Mouse (Mus musculus) left cerebral cortex, adult 8-10 months (tissue): Measurements from ENCODE around the gene Nlrp10. TPM values are rescaled to one million over a fixed set of nuclear protein-coding genes. Genes with fewer than 3 reads are reported as not detected.

ENCODE experiments used
- DNase-seq, 2 experiments: peaks; one replicate each; pipeline ENCODE4 v3.0.0; 2022; ENCODE audit warnings: low spot score in 2 of 2
- total RNA-seq, 4 experiments: library from RNA; stranded (reverse); gene quantifications; 2 replicates each; pipeline ENCODE4 v1.2.4; 2022

The Nlrp10 gene
- total RNA-seq, 4 experiments from 2014 or later: 0.33 to 0.57 (median 0.45) TPM

DNA sequence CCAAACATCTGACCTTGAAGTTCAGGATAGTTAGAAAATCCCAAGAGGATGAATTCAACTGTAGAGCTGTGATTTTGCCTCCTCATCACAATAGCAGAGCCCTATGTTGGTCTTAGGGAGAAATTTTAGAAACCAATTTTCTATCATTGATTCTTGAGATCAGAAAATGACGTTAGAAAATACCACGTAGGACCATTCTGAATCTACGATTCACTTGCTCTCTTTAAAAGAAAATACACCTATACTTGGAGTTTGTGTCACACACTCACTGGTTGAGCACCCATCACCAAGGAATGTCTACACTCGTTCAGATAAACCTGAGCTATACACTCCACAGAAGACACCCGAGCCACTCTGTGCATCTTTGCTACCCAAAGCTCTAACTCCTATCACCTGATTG, 35.7 kb downstream of the Nlrp10 start, which contains the start of gene Olfr519:
Gene Olfr519, minus strand, starts transcription at position 101 of the 400 bp plus-strand sequence.
- no peak for DNase-seq

DNA sequence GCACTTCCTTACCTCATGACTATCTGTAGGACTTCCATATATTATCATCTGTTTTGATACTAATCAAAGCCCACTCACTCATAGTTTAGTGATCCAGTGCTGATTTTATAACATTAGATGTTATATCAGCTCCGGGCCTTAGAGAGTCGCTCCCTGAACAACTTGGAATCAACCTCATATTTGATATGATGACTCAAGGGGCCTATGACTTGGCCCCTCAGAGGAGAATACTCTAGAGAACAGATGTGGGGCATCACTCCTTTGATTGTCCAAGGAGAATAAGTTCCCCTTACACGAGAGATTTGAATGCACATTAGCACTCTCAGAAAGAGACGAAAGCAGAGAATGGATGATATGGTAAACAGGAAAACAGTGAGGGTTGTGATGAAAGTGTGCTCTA, 45.1 kb downstream of the Nlrp10 start, which contains the start of gene Olfr518:
Gene Olfr518, minus strand, starts transcription at position 101 of the 400 bp plus-strand sequence.
- DNase-seq: no peak

DNA sequence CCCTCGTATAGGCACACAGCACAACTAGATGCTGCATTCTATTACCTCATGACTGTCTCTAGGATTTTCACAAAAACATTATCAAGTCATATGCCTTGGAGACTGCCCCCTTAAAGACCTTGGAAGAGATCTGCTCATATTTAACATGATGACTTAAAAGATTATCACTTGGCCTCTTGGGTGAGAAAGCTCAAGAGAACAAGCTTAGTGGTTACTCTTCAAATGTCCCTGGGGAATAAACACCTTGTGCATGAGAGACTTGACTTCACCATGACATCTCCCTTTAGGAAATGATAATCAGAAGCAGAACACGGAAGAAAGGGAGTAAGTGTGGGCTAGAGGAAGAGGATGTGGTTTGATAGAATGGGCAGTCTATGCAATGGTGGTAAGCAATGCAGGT, 57.7 kb downstream of the Nlrp10 start, which contains the start of gene Olfr517:
Gene Olfr517, minus strand, starts transcription at position 101 of the 400 bp plus-strand sequence.
- no peak for DNase-seq

Other genes starting within 250 kb of the Nlrp10 start
- not detected for gene Olfr512, start 216.9 kb downstream of the Nlrp10 start, total RNA-seq
- not detected for gene Olfr513, start 179.2 kb downstream of the Nlrp10 start, total RNA-seq
- gene Olfr514, start 104.2 kb downstream of the Nlrp10 start, total RNA-seq: not detected
- gene Olfr516, start 79.6 kb downstream of the Nlrp10 start, total RNA-seq: not detected
- gene Olfr517, start 57.8 kb downstream of the Nlrp10 start, total RNA-seq: not detected
- gene Olfr518, start 45.2 kb downstream of the Nlrp10 start, total RNA-seq: not detected
- gene Olfr519, start 35.8 kb downstream of the Nlrp10 start, total RNA-seq: not detected
- gene Eif3f, start 4.2 kb upstream of the Nlrp10 start, total RNA-seq: 100 to 1,000 TPM; 101 to 102 (median 101) TPM
- gene Tub, start 20.2 kb upstream of the Nlrp10 start, total RNA-seq: 100 to 1,000 TPM; 107 to 129 (median 115) TPM
- gene Ric3, start 153.2 kb upstream of the Nlrp10 start, total RNA-seq: 10 to 100 TPM; 66.2 to 71.1 (median 68.6) TPM
- gene Lmo1, start 245.0 kb upstream of the Nlrp10 start, total RNA-seq: 10 to 100 TPM in 3 of 4 experiments, 1 to 10 TPM in 1; 9.9 to 15.0 (median 11.5) TPM